Mouse (Mus musculus): ENCODE measurements around the gene Neurl1b.

Neurl1b gene

DNA sequence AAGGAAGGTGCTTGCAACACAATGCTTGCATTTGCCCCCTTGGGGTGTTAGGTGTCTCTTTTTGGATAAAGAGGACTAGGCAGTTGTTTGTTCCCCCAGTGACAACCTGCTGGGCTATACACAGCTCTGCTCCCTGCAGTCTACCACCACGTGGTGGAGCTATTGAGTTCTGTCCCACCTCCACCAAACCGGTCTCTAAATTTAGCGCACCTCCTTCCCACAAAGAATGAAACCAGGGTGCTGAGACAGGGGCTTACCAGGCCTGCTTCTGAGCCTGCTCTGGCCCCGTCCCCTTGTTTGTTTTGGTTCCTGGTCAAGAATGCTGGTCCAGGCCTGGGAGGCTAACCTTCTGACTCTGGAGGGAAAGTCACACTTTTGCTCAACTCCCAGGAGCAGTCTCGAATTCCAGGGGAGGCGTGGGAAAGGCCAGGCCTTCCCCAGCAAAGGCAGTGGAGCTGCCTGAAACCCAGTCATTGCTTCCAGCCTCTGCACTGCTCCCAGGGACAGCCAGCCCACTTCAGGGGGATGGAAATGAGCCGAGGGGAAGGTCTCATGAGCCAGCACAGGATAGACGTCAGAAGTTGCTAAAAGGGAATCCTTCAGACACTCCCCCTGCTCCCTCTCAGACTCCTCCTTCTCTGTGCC is 37.1 kb downstream of the Neurl1b start:
- DNase-seq (ENCODE audit: extremely low read depth, low read depth) = peak; percentile 44

DNA sequence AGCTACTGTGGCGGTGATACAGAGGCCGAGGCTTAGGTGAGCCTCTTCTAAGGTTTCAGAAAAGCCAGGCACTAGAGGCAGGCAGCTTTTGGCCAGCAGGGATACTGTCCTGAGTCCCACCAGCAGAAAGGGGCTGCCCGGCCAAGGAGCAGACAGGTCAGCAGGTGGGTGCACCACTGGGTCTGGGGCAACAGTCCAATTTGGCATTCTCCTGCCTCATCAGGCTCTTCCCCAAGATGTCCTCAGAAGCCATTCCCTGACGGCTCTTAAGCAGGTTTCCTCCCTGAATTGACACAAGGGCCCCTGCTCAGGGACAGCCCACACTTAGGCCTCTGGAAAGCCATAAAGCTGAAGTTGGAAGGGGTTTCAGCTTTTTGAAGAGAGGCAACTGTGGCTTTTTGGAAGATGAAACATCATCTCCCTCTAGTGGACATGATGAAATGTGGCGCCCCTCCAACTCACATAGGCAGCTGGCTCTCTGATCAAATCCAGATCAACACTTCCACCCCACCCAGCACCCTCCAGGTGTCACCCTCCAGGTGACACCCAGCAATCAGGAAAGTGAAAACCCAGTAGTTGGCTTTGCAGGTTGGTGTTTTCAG is 37.8 kb downstream of the Neurl1b start:
- peak; percentile 26 for DNase-seq (ENCODE audit: extremely low read depth, low read depth)

DNA sequence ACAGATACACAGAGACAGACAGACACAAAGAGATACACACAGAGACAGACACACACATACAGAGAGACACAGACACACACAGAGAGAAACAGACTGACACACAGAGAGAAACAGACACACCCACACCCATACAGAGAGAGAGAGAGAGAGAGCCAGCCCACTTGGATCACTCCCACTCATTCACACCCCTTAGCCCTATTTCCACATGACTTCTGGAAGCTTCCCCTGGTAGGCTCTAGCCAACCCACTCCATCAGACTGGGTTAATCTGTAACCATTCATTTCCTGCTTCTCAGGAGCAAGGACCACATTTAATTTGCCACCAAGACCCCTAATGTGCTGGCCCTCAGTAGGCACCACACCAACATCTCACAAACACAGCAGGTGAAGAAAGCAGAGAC is 42.9 kb downstream of the Neurl1b start:
- DNase-seq (ENCODE audit: extremely low read depth, low read depth) = no peak

DNA sequence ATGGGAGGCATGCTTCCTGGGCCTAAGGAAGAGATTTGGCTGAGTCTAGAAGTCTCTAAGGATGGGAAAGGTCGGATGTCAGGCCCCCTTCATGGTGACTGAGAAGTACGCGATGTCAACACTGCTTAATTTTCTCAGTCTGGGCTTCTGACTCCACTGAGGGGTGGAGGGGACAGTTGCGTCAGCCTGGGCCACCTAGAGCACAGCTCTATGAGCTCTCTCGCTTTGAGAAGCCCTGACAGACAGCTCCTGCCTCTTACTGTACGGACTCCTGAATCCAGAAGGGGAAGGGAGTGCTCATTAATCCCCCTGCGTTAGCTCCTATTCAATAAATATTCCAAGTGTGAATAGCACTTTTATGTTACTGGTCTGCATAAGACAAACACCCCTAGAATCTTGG is 43.4 kb downstream of the Neurl1b start:
- no peak for DNase-seq (ENCODE audit: extremely low read depth, low read depth)

DNA sequence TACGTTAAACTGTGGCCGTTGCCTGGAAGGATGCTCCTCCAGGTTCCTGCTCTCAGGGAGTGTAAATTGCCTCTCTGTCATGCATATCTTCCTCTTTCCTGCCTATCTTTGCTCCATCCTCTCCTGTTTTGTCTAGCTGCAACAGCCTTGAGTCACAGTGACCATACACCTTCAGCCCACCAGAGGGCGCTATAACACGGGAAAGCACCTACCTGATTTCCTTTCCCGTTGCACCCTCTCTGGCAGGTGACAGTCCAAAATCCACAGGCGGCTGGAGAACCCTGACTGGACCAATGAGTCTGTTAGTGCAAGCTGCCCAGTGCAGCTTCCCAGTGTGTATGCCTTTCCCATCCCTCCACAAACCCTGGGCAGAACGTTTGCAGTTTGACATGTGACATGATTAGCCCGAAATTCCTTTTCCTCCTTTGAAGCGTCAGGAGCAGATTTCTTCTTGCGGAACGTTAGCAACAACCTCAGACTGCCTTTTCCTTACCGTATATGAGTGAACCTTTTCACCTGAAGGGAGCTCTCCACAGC is 48.1 kb downstream of the Neurl1b start:
- no peak for DNase-seq (ENCODE audit: extremely low read depth, low read depth)

DNA sequence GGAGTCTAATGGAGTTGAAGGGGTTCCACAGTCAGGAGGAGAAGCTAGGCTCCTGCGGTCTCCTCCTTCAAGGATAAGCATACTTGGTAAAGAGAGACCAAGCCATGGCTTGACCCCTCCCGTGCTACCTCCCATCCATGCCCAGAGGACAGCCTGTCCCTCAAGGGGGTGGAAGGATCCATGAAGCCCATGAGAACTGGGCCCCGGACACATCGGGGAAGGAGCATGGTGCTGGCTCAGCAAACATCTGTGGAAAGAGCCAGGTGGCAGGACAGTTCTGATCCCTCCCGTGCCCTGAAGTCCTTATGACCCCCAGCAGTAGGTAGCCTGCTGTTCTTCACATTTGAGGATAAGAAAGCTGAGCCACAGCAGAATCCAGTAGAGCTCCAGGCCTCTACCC is 48.8 kb downstream of the Neurl1b start:
- DNase-seq (ENCODE audit: extremely low read depth, low read depth) = no peak

DNA sequence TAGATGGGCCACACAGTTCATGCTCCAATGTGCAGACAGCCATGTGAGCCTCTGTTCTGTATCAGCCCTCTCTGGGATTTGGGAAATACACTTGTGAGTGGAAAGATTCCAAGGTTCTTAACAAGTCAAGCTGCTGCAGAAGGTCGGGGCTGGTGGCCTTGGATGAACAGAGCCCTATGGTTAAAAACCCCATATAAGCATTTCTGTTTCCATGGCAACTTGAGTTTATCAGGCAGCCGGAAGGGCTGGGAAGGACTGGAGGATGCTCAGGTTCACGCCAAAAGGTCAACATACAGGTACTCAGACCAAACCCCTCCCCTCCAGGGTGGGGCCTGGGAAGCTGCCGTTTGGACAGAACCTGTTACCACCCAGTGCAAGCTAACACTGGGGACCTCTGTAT is 49.4 kb downstream of the Neurl1b start:
- no peak for DNase-seq (ENCODE audit: extremely low read depth, low read depth)

DNA sequence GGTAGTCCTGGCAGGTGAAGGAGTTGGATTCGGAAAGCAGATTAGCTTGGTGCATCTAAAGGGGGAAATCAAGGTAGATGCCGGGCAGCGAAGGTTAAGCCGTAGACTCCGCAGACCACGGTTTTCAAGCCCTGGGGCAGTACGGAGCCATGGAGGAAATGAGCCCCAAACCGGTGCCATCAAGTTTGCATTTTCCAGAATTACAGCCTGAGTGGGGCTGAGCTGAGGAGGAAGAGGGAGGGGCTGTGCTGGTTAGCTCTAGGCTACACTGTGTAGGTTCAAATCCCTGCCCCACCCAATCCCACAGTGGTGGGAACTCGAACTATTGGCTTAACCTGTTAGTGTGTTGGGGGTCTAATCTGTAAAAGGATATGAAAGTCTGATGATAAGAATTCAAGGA is 49.9 kb downstream of the Neurl1b start:
- DNase-seq (ENCODE audit: extremely low read depth, low read depth) = no peak

DNA sequence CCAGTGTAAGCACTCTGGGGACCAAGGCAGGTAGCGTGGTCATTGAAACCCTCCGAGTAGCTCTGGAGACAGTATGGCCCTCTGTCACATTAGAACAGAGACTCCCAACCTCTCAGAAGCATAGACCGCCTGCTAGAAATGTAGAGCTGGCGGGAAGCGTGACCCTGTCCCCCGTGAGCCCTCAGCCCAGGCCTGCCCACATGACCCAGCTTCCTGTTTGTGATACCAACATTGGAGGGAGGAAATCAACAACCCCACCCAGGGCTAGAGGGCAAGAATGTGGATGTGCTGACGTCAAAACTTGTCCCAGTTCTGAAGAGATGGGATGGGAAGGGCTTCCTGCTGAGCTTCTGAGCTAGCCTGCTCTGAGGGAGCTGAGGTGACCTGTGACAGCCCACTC is 50.3 kb downstream of the Neurl1b start:
- DNase-seq (ENCODE audit: extremely low read depth, low read depth) = no peak

DNA sequence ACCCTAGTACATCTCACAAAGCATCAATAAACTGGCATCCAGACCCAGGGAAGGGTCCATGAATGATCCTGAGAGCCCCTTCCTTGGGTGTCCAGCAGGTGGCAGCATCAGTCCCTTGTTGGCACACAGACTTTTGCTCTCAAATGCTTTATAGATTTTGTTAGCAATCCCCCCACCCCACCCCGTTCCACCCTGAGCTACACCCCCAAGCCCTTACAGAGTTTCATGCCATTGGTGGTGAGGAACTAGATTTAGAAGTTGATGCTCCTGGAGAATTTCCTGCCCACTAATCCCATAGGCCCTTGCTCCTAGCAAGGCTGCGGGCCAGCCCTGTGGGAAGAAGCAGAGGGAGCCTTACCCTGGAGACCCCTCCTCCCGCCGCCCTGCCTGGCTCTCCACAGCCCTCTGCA is 52.1 kb downstream of the Neurl1b start:
- peak; percentile 26 for DNase-seq (ENCODE audit: extremely low read depth, low read depth)

DNA sequence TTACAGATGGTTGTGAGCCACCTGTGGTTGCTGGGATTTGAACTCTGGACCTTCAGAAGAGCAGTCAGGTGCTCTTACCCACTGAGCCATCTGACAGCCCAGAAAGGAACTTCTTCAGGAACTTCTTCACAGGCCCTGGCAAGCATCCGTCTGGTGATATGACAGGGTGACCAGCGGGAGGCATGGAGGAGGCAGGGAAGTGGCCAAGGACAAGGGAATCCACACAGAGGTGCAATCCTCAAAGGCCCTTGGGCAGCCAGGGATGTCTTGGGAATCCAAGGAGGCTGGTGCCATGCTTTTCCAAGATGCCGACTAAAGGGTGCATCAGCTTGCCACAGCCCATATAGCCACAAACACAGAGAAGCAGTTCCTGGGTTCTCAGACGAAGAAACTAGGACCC is 53.0 kb downstream of the Neurl1b start:
- no peak for DNase-seq (ENCODE audit: extremely low read depth, low read depth)

DNA sequence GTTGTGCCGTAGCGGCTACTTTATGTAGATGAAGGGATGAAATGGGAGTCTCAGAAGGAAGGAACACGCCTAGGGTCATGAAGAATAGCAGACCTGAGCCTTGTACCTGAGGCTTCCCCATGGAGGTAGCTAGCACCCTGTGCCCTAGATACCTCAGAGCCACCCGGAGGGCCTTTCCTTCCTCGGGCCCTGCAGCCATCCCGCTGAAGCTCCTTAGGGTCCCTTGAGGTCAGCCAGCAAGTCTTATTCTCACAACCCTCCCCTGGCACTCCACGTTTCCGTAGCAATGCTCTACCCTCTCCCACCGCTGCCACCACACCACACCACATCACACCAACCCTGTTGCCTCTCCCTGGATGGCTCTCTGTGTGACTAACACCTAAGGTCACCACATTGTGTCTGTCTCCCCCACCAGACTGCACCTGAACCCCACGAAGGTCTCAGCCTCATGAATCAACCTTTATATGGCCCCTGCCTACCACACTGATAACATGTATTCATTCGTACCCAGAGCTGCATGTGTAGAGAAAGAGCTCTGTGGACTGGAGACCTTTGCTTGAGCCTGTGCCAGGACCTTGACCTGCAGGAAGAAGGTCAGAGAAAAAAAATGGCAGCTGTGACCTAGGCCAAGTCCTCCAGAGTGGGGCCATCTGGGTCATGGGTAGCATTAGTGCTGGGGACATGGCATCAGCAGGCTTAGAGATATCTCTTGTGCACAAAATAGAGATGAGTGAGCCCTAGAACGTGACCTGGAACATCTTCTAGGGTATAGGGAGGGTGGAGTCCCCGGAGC is 53.7 kb downstream of the Neurl1b start:
- no peak for DNase-seq (ENCODE audit: extremely low read depth, low read depth)

DNA sequence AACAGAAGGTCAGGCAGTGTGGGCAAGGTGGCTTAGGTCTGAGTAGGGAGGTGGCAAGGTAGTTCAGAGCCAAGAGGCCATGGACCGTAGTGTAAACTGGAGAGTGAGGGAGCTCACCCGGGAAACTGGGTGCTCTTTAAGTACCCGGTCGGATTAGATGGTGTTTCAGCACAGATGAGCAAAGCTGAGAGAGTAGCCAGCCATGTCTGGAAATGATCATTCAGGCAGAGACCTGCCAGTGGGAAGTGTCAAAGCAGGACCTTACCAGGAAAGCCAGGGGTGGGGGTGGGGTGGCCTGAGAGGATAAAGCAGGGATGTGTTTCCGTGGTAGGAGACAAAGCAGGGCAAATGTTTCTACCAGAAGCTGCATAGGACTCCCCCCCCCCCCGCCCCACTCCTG is 62.2 kb downstream of the Neurl1b start:
- DNase-seq (ENCODE audit: extremely low read depth, low read depth) = no peak

DNA sequence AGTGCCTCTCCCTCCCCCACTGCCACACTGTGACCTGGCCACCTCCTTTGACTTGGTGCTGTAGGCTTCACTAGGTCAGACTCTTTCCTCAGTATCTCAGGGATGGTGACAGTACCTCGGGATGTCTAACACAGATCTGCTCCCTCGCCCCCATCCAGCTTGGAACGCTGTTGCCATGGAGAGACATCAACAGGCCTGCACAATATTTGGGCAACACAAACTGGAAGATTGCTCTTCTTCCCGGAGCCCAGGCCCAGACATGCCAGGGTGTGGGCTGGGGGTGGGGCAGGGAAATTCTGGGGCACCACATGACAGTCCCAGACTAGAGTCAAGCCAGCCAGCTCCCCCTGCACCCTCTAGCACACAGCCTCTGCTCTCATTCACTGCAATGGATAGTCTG is 64.0 kb downstream of the Neurl1b start:
- DNase-seq (ENCODE audit: extremely low read depth, low read depth) = no peak

DNA sequence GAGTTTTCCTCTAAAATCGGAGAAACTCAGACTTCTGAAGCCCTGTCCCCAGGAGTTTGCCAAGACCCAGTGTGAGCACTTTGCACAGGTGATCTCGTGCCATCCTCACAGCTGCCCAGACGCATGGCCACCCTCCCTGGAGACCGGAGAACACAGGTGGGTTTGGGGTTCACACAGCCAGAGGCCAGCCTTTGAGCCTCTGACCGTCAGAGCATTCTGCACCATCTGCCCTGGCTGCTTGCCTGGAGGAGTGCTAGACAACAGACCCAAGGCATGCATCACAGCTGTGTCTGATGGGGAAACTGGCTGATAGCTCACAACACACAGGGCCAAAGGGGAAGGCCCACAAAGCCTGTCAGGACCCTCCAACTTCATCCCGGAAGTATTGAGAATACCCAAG is 65.0 kb downstream of the Neurl1b start:
- no peak for DNase-seq (ENCODE audit: extremely low read depth, low read depth)

DNA sequence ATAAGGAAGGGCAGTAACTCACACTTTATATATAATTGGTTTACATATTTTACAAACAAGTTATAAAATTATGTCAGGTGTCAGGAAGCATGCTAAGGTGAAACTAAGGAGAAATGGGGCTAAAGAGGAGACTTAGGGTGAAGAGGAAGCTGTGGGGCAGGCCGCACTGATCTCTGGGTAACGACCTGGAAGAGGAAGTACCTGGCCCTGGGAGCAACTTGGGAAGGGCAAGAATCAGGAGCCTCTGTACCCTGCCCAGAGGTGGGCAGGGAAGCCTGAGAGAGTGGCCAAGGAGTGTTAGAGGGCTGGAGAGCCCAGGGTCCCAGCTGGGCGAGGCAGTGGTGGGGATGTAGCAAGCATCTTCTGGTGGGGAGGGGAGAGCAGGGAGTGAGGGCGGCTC is 66.3 kb downstream of the Neurl1b start:
- DNase-seq (ENCODE audit: extremely low read depth, low read depth) = peak; percentile 13

DNA sequence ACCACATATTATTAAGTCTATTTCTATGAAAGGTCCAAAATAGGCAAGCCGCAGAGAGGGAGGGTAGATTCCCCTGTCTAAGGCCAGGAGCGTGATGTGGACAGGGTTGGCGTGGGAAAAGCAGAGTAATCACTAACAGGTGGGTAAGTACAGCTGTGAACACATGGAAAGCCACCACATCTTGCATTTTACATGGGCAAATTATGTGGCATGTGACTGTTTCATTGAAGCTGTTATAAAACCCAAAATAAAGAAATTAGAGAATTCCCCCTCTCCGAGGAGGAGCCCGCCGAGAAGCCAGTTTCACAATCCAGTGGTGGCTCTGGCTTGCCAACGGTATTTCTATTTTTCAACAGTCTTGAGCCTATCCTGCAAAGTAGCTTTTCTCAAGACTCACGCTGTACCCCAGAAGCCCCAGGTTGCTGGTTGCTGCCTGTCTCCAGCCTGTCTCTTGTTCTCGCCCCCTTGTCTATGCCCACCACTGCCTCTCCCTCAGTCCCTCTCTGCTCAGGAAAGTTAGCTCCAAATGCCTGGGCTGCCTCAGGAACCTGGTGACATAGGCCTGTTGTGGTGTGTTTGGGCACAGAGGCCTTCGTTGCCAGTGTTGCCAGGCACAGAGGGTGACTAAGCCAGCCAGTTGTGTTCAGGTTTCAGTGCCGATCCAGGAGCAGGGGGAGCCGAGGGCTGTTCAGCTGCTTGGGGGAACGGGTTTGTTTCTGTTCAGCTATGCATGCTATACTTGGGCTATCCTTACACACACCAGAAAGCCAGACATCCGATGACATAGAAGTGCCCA is 70.2 kb downstream of the Neurl1b start:
- no peak for DNase-seq (ENCODE audit: extremely low read depth, low read depth)

DNA sequence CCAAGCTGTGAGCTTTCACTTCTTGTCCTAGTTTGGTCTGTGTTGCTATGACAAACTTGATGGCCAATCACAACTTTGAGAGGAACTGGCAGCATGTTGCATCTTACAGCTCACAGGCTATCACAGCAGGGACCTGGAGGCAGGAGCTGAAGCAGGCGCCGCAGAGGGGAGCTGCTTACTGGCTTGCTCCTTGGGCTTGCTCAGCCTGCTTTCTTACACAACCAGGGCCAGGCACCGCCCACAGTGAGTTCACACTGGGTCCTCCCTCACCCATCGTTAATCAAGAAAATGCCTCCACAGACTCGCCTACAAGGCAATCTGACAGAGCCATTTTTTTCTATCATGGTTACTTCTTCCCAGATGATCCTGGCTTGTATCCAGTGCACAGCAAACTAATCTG is 72.6 kb downstream of the Neurl1b start:
- no peak for DNase-seq (ENCODE audit: extremely low read depth, low read depth)

DNA sequence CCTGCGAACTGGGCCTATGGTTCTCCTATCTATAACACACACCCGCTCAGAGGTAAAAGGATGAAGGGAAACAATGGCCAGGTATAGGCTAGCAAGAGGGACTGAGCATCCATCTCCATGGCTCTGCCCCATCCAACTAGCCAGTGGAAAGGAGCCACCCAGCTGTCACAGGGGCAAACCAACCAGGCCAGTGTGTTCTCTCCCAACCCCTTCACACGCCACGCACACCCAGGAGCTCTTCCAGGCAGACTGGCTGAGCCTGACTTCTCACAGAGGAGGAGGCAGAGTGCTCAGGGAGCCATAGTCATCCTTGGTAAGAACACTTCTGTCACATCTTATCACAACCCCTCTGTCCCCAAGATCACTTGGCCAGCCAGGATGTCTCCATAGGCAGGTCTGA is 73.3 kb downstream of the Neurl1b start:
- DNase-seq (ENCODE audit: extremely low read depth, low read depth) = no peak

DNA sequence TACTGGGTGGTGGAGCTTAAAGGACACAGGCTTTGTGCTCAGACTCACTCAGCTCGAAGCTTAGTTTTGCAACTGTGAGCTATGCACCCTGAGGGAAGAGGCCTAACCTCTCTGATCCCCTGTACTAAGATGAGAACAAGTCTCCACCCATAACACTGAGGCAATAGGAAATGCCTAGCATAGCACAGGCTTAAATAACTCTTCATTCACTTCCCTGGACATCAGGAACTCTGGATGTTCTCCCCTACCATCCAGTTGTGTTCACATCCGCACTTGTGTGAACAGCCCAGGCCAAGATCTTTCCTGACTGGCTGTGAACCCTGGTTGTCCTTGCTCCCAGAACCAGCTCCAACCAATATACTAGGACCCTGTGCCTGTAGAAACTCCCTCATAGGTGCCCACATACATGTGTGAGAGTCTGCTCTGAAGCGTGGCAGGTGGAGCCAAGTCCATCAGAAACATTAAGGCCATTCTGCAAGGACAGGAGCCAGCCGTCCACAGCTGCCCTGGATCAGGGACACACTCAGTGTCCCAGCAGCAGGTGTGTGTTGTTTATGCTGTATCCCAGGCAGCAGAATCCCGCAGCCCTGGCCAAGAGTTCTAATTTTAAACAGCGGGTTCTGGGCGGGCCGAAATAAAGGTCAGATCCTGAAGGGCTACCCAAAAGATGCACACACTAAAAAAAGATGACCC is 74.2 kb downstream of the Neurl1b start:
- DNase-seq (ENCODE audit: extremely low read depth, low read depth) = no peak

DNA sequence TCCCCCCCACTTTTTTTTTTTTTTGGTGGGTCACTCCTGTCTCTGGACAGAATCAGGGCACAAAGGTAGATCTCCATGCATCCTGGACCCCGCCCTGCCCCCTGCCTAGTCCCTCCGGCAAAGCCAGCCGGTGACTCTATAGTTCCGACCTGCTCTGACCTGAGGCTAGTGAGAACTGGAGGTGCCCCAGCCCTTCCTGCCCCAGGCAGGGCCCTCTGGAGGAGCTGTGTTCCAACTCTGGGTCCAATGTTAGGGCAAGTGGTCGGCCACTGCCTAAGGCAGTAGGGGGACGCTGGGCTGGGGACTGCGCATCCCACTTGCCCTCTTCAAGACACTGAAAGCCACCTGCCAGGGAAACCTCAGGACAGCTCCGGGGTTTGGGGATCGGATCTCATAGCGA is 75.4 kb downstream of the Neurl1b start:
- DNase-seq (ENCODE audit: extremely low read depth, low read depth) = no peak

All from MEL-GATA-1-ER (cell line).